Mouse (Mus musculus): ENCODE data around the gene Kdm5b. TPM values are rescaled to one million over a fixed set of nuclear protein-coding genes. Genes with fewer than 3 reads are reported as not detected.

Kdm5b gene
- polyA plus RNA-seq, 1 experiment from 2014 or later = 46.4 TPM

Other genes starting within 250 kb of the Kdm5b start
- gene Ppfia4, start 227.2 kb upstream of the Kdm5b start, polyA plus RNA-seq (2015; fragmentation: Nextera tagmentation; extraction: Ambion mirVana) = 2.9 and 3.9 TPM in 2 replicates
- gene Tmem183a, start 198.2 kb upstream of the Kdm5b start, polyA plus RNA-seq (2015; fragmentation: Nextera tagmentation; extraction: Ambion mirVana) = 77.6 and 80.7 TPM in 2 replicates
- not detected in 2 replicates for gene 4933406M09Rik, start 174.2 kb upstream of the Kdm5b start, polyA plus RNA-seq (2015; fragmentation: Nextera tagmentation; extraction: Ambion mirVana)
- 42.5 and 43.9 TPM in 2 replicates for gene Cyb5r1, start 154.6 kb upstream of the Kdm5b start, polyA plus RNA-seq (2015; fragmentation: Nextera tagmentation; extraction: Ambion mirVana)
- 95.5 and 97.4 TPM in 2 replicates for gene Adipor1, start 144.8 kb upstream of the Kdm5b start, polyA plus RNA-seq (2015; fragmentation: Nextera tagmentation; extraction: Ambion mirVana)
- gene Klhl12, start 104.6 kb upstream of the Kdm5b start, polyA plus RNA-seq (2015; fragmentation: Nextera tagmentation; extraction: Ambion mirVana) = 26.8 and 27.5 TPM in 2 replicates
- 37.3 and 39.2 TPM in 2 replicates for gene Rabif, start 65.5 kb upstream of the Kdm5b start, polyA plus RNA-seq (2015; fragmentation: Nextera tagmentation; extraction: Ambion mirVana)
- not detected in 2 replicates for gene Mgat4e, start 10.5 kb upstream of the Kdm5b start, polyA plus RNA-seq (2015; fragmentation: Nextera tagmentation; extraction: Ambion mirVana)
- 0.15 and 0.58 TPM in 2 replicates for gene Syt2, start 86.5 kb downstream of the Kdm5b start, polyA plus RNA-seq (2015; fragmentation: Nextera tagmentation; extraction: Ambion mirVana)

Data from lung, embryonic 16.5 days (tissue).